In genomic region chr1:155681116-155681799, GRCm38 (mm10) we compare ENCODE assay signal across 16 mouse cellular contexts.
DNase-seq lines count a peak whose midpoint lies in the region; ATAC-seq and TF ChIP-seq lines count a peak whose summit lies in the region.
"Had no signal": no experiment of that assay in that cellular context is flagged by ENCODE, and none has a peak within 500 bp of the region (broad histone marks: within the 10 kb centered on the region; RNA-seq: fewer than 3 reads in every experiment).

No protein-coding gene starts in this region.

- H3K27me3 ChIP-seq in cerebellum, adult 2 months (ENCODE audit: control insufficient read depth, insufficient read depth, low read length): no peaks in the 10 kb centered on the region
- H3K27me3 ChIP-seq in embryonic facial prominence, embryonic 14.5 days (replicated peaks; ENCODE audit: control insufficient read depth, insufficient read depth, low read length): no peaks in the 10 kb centered on the region
- H3K27me3 ChIP-seq in hindbrain, embryonic 14.5 days (ENCODE audit: control insufficient read depth, insufficient read depth, low read length): no peaks in the 10 kb centered on the region
- H3K27me3 ChIP-seq in neural tube, embryonic 11.5 days (ENCODE audit: control insufficient read depth, insufficient read depth, low read length): no peaks in the 10 kb centered on the region
- H3K27me3 ChIP-seq: heart, embryonic 15.5 days; intestine, embryonic 15.5 days had no signal

- 0 out of 2 replicates have a peak, but pooled peaks have one; percentile 36 for ATAC-seq in cerebellum, adult (ENCODE audit: insufficient number of reproducible peaks, low FRiP score, low TSS enrichment)
- ATAC-seq in embryonic facial prominence, embryonic 14.5 days (ENCODE audit: low read depth): peak; percentile 79
- peak; percentile 79; the same call in 1 of the 2 replicates for ATAC-seq in hindbrain, embryonic 14.5 days (ENCODE audit: low FRiP score)
- ATAC-seq in neural tube, embryonic 11.5 days (ENCODE audit: insufficient read depth, low FRiP score, low TSS enrichment): peak; percentile 90
- no peak for ATAC-seq in granulocyte monocyte progenitor cell, adult 5-6 weeks (replicated peaks; ENCODE audit: poor library complexity, severe bottlenecking)
- ATAC-seq: intestine, embryonic 15.5 days had no signal

- no peak for TF ChIP-seq POLR2A in cerebellum, adult 2 months (IDR thresholded peaks at IDR 0.05; ENCODE audit: borderline replicate concordance, insufficient read depth, low read length)

- H3K36me3 ChIP-seq in embryonic facial prominence, embryonic 14.5 days (ENCODE audit: control insufficient read depth, insufficient read depth, low read length): no peaks in the 10 kb centered on the region
- H3K36me3 ChIP-seq in hindbrain, embryonic 14.5 days (replicated peaks; ENCODE audit: control insufficient read depth, insufficient read depth): no peaks in the 10 kb centered on the region; the same call in 1 of the 2 replicates
- no peaks in the 10 kb centered on the region for H3K36me3 ChIP-seq in neural tube, embryonic 11.5 days (ENCODE audit: control insufficient read depth, insufficient read depth, low read length)
- H3K36me3 ChIP-seq: heart, embryonic 15.5 days; intestine, embryonic 15.5 days had no signal

- peaks cover 4% of the 10 kb centered on the region; the same call in 1 of the 2 replicates for H3K4me1 ChIP-seq in cerebellum, adult 2 months (ENCODE audit: control insufficient read depth, insufficient read depth, low read length)
- H3K4me1 ChIP-seq in embryonic facial prominence, embryonic 14.5 days (ENCODE audit: control insufficient read depth, insufficient read depth, low read length): no peaks in the 10 kb centered on the region
- peaks cover 12% of the 10 kb centered on the region for H3K4me1 ChIP-seq in hindbrain, embryonic 14.5 days (replicated peaks; ENCODE audit: control insufficient read depth, insufficient read depth, low read length)
- peaks cover 4% of the 10 kb centered on the region; the same call in 1 of the 2 replicates for H3K4me1 ChIP-seq in neural tube, embryonic 11.5 days (ENCODE audit: control insufficient read depth, insufficient read depth, low read length)
- H3K4me1 ChIP-seq: heart, embryonic 15.5 days; intestine, embryonic 15.5 days had no signal

- DNase-seq in cerebellum, adult 2 months: no peak
- peak; percentile 57 for DNase-seq in embryonic facial prominence, embryonic 14.5 days (ENCODE audit: low spot score)
- DNase-seq in hindbrain, embryonic 14.5 days (ENCODE audit: low spot score): peak; percentile 38
- DNase-seq in neural tube, embryonic 11.5 days (ENCODE audit: low spot score): peak; percentile 51
- no peak for DNase-seq in kidney, postnatal 14 days
- no peak for DNase-seq in heart, postnatal 4 days
- DNase-seq: adrenal gland, postnatal 14 days; cerebellum, adult 9-11 months; gastrocnemius, postnatal 25 days; kidney, postnatal 36 days; lung, postnatal 36 days had no signal

- H3K27ac ChIP-seq in cerebellum, adult 2 months (ENCODE audit: insufficient read depth, low read length): no peak overlapping the region
- no peak overlapping the region for H3K27ac ChIP-seq in embryonic facial prominence, embryonic 14.5 days (replicated peaks; ENCODE audit: low read depth, low read length)
- H3K27ac ChIP-seq in hindbrain, embryonic 14.5 days: peak overlapping the region; percentile 58
- peak overlapping the region; percentile 23; the same call in 1 of the 2 replicates for H3K27ac ChIP-seq in neural tube, embryonic 11.5 days (ENCODE audit: low read depth, low read length)
- H3K27ac ChIP-seq: heart, embryonic 15.5 days; intestine, embryonic 15.5 days; liver, embryonic 14.5 days had no signal

- H3K4me3 ChIP-seq in cerebellum, adult 2 months (replicated peaks; ENCODE audit: insufficient read depth, low read depth, low read length): no peak overlapping the region
- H3K4me3 ChIP-seq in embryonic facial prominence, embryonic 14.5 days (ENCODE audit: low read depth, low read length): no peak overlapping the region
- no peak overlapping the region for H3K4me3 ChIP-seq in hindbrain, embryonic 14.5 days (replicated peaks; ENCODE audit: low read length)
- H3K4me3 ChIP-seq in neural tube, embryonic 11.5 days (ENCODE audit: low read depth, low read length): no peak overlapping the region
- H3K4me3 ChIP-seq: heart, embryonic 15.5 days; intestine, embryonic 15.5 days had no signal

- WGBS in cerebellum, adult 2 months: 46% methylated on average over 10 of the region's 10 CpGs
- WGBS in embryonic facial prominence, embryonic 14.5 days: 50% methylated on average over 10 of the region's 10 CpGs
- WGBS in hindbrain, embryonic 14.5 days: 25% methylated on average over 10 of the region's 10 CpGs
- 55% methylated on average over 10 of the region's 10 CpGs for WGBS in neural tube, embryonic 11.5 days

- TF ChIP-seq CTCF in cerebellum, adult 2 months (IDR thresholded peaks at IDR 0.05; ENCODE audit: borderline replicate concordance, insufficient read depth, low read depth, low read length): no peak

- no peak overlapping the region for H3K9ac ChIP-seq in embryonic facial prominence, embryonic 14.5 days (ENCODE audit: low read depth, low read length)
- no peak overlapping the region for H3K9ac ChIP-seq in hindbrain, embryonic 14.5 days
- no peak overlapping the region for H3K9ac ChIP-seq in neural tube, embryonic 11.5 days (ENCODE audit: low read length)
- H3K9ac ChIP-seq: heart, embryonic 15.5 days; intestine, embryonic 15.5 days; liver, embryonic 14.5 days had no signal

- H3K4me2 ChIP-seq in embryonic facial prominence, embryonic 14.5 days (ENCODE audit: low read depth, low read length): no peak overlapping the region
- no peak overlapping the region for H3K4me2 ChIP-seq in hindbrain, embryonic 14.5 days (replicated peaks)
- no peak overlapping the region for H3K4me2 ChIP-seq in neural tube, embryonic 11.5 days (ENCODE audit: low read depth)
- H3K4me2 ChIP-seq: heart, embryonic 15.5 days; intestine, embryonic 15.5 days had no signal

- H3K9me3 ChIP-seq in embryonic facial prominence, embryonic 14.5 days (ENCODE audit: control insufficient read depth, low read length): no peaks in the 10 kb centered on the region
- H3K9me3 ChIP-seq in hindbrain, embryonic 14.5 days (ENCODE audit: control insufficient read depth, low read length): no peaks in the 10 kb centered on the region
- no peaks in the 10 kb centered on the region for H3K9me3 ChIP-seq in neural tube, embryonic 11.5 days (ENCODE audit: control insufficient read depth, low read length)
- H3K9me3 ChIP-seq: heart, embryonic 15.5 days; intestine, embryonic 15.5 days had no signal

Comparison
In these comparisons a context has a peak if more than half of its experiments do, and no peak if none do; other contexts are left out.
1. DNase-seq: peak in embryonic facial prominence, embryonic 14.5 days (single experiment), hindbrain, embryonic 14.5 days (single experiment) and neural tube, embryonic 11.5 days (single experiment); none in cerebellum, adult 2 months (0 of 2), kidney, postnatal 14 days (single experiment) and heart, postnatal 4 days (single experiment).
2. H3K27ac ChIP-seq: peak in hindbrain, embryonic 14.5 days (single experiment) and neural tube, embryonic 11.5 days (single experiment); none in cerebellum, adult 2 months (single experiment) and embryonic facial prominence, embryonic 14.5 days (single experiment).